Comparison of ENCODE assay signal across 11 mouse cellular contexts in the genomic region with DNA sequence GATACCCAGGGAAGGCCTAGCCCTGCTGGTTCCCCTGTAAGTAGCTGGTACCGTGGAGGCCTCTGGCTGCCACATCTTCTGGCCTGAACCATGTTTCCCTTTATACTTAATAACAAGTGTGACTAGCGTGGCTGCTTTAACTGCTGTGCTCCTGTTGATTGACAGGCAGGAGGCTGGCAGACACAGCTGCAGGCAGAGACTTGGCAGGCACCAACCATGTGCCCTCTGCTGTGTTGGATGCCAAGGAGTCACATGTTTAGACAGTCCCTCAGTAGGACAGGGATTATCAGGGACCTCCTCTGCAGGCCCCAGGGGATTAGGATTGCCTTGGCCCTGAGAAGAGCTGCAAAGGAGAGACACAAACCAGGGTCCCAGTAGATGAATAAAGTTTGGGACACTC. TPM values are rescaled to one million over a fixed set of nuclear protein-coding genes. Genes with fewer than 3 reads are reported as not detected.
DNase-seq lines count a peak whose midpoint lies in the region; ATAC-seq and TF ChIP-seq lines count a peak whose summit lies in the region.
"Had no signal": no experiment of that assay in that cellular context is flagged by ENCODE, and none has a peak within 500 bp of the region (broad histone marks: within the 10 kb centered on the region; RNA-seq: fewer than 3 reads in every experiment).

No protein-coding gene starts in this region.

- TF ChIP-seq EP300 in lung, postnatal 0 days (IDR thresholded peaks at IDR 0.05), result no peak

- H3K4me1 ChIP-seq in kidney, embryonic 15.5 days, result peaks cover 2% of the 10 kb centered on the region; the same call in 1 of the 2 replicates
- H3K4me1 ChIP-seq in forebrain, embryonic 16.5 days (replicated peaks; ENCODE audit: control insufficient read depth, insufficient read depth, low read length), result peaks cover 9% of the 10 kb centered on the region
- H3K4me1 ChIP-seq in hindbrain, embryonic 16.5 days (ENCODE audit: control insufficient read depth, insufficient read depth, low read depth, low read length), result peaks cover 4% of the 10 kb centered on the region; the same call in 1 of the 2 replicates
- H3K4me1 ChIP-seq in lung, postnatal 0 days (ENCODE audit: insufficient read depth, low read depth, low read length), result no peaks in the 10 kb centered on the region
- H3K4me1 ChIP-seq: liver, embryonic 13.5 days had no signal

- TF ChIP-seq CTCF in lung, postnatal 0 days (IDR thresholded peaks at IDR 0.05), result no peak

- WGBS in kidney, embryonic 15.5 days, result 77% methylated on average over 2 of the region's 2 CpGs
- WGBS in forebrain, embryonic 16.5 days, result 12% methylated on average over 2 of the region's 2 CpGs
- WGBS in hindbrain, embryonic 16.5 days, result 32% methylated on average over 2 of the region's 2 CpGs
- 67% methylated on average over 2 of the region's 2 CpGs for WGBS in lung, postnatal 0 days

- H3K4me3 ChIP-seq in kidney, embryonic 15.5 days (replicated peaks), result no peak overlapping the region
- H3K4me3 ChIP-seq in forebrain, embryonic 16.5 days (replicated peaks; ENCODE audit: low read length), result no peak overlapping the region
- H3K4me3 ChIP-seq in hindbrain, embryonic 16.5 days (ENCODE audit: low read length), result no peak overlapping the region
- no peak overlapping the region for H3K4me3 ChIP-seq in lung, postnatal 0 days (ENCODE audit: low read depth, low read length)
- H3K4me3 ChIP-seq: intestine, embryonic 15.5 days; liver, embryonic 13.5 days had no signal

- no peaks in the 10 kb centered on the region for H3K36me3 ChIP-seq in kidney, embryonic 15.5 days
- no peaks in the 10 kb centered on the region for H3K36me3 ChIP-seq in forebrain, embryonic 16.5 days (ENCODE audit: control insufficient read depth, insufficient read depth)
- no peaks in the 10 kb centered on the region for H3K36me3 ChIP-seq in hindbrain, embryonic 16.5 days (ENCODE audit: control insufficient read depth, insufficient read depth, low read length)
- no peaks in the 10 kb centered on the region for H3K36me3 ChIP-seq in lung, postnatal 0 days (ENCODE audit: insufficient read depth, low read length)
- H3K36me3 ChIP-seq: intestine, embryonic 15.5 days; liver, embryonic 13.5 days had no signal

- no peaks in the 10 kb centered on the region for H3K9me3 ChIP-seq in kidney, embryonic 15.5 days (replicated peaks)
- H3K9me3 ChIP-seq in forebrain, embryonic 16.5 days (ENCODE audit: control insufficient read depth, low read length), result no peaks in the 10 kb centered on the region
- no peaks in the 10 kb centered on the region for H3K9me3 ChIP-seq in hindbrain, embryonic 16.5 days (ENCODE audit: control insufficient read depth, low read length)
- H3K9me3 ChIP-seq in lung, postnatal 0 days (ENCODE audit: low read length), result no peaks in the 10 kb centered on the region
- H3K9me3 ChIP-seq: intestine, embryonic 15.5 days; liver, embryonic 13.5 days had no signal

- H3K27me3 ChIP-seq in kidney, embryonic 15.5 days, result no peaks in the 10 kb centered on the region
- no peaks in the 10 kb centered on the region for H3K27me3 ChIP-seq in forebrain, embryonic 16.5 days (replicated peaks; ENCODE audit: control insufficient read depth, insufficient read depth, low read length)
- H3K27me3 ChIP-seq in hindbrain, embryonic 16.5 days (replicated peaks; ENCODE audit: control insufficient read depth, insufficient read depth, low read length), result no peaks in the 10 kb centered on the region
- H3K27me3 ChIP-seq in lung, postnatal 0 days (replicated peaks; ENCODE audit: insufficient read depth, low read length), result no peaks in the 10 kb centered on the region
- H3K27me3 ChIP-seq: intestine, embryonic 15.5 days; liver, embryonic 13.5 days had no signal

- no peak for ATAC-seq in kidney, embryonic 15.5 days (replicated peaks; ENCODE audit: low FRiP score)
- peak; percentile 86 for ATAC-seq in forebrain, embryonic 16.5 days
- ATAC-seq in hindbrain, embryonic 16.5 days, result peak; percentile 81
- ATAC-seq in lung, postnatal 0 days, result no peak

- H3K4me2 ChIP-seq in kidney, embryonic 15.5 days, result no peak overlapping the region
- no peak overlapping the region for H3K4me2 ChIP-seq in forebrain, embryonic 16.5 days (ENCODE audit: low read length)
- H3K4me2 ChIP-seq in hindbrain, embryonic 16.5 days (ENCODE audit: low read length), result no peak overlapping the region
- no peak overlapping the region for H3K4me2 ChIP-seq in lung, postnatal 0 days (replicated peaks; ENCODE audit: low read depth, low read length)
- H3K4me2 ChIP-seq: intestine, embryonic 15.5 days; liver, embryonic 13.5 days had no signal

- no peak overlapping the region for H3K27ac ChIP-seq in kidney, embryonic 15.5 days
- H3K27ac ChIP-seq in forebrain, embryonic 16.5 days (ENCODE audit: low read length), result peak overlapping the region; percentile 32; the same call in 1 of the 2 replicates
- H3K27ac ChIP-seq in hindbrain, embryonic 16.5 days (ENCODE audit: low read depth, low read length), result no peak overlapping the region
- no peak overlapping the region for H3K27ac ChIP-seq in lung, postnatal 0 days (ENCODE audit: low read length)
- H3K27ac ChIP-seq: intestine, embryonic 15.5 days; liver, embryonic 13.5 days had no signal

- DNase-seq in adrenal gland, adult 8-10 months, result peak; percentile 23
- DNase-seq in adrenal gland, postnatal 4 days (ENCODE audit: low spot score in 2 of 2), result no peak
- peak; percentile 40 to 79 for DNase-seq in kidney, postnatal 25 days
- no peak for DNase-seq in lung, postnatal 10 days
- DNase-seq in lung, postnatal 0 days (ENCODE audit: low spot score), result no peak
- DNase-seq: cerebellum, adult 2 months; liver, embryonic 13.5 days had no signal

- H3K9ac ChIP-seq in kidney, embryonic 15.5 days, result no peak overlapping the region
- no peak overlapping the region for H3K9ac ChIP-seq in forebrain, embryonic 16.5 days (replicated peaks; ENCODE audit: low read depth, low read length)
- no peak overlapping the region for H3K9ac ChIP-seq in hindbrain, embryonic 16.5 days (ENCODE audit: low read depth, low read length)
- no peak overlapping the region for H3K9ac ChIP-seq in lung, postnatal 0 days (replicated peaks; ENCODE audit: low read depth)
- H3K9ac ChIP-seq: intestine, embryonic 15.5 days; liver, embryonic 13.5 days had no signal

RNA-seq across cellular contexts. Expression of a gene that starts 53.6 kb away (rescaled TPM):
- total RNA-seq in adrenal gland, adult 8-10 months (2022), result under 1 TPM in 2 of 4 experiments, not detected in 2; 0.28 to 0.35 TPM
- 1 to 10 TPM in 1 of 2 experiments, under 1 TPM in 1; 0.25 to 3.2 TPM for total RNA-seq in adrenal gland, postnatal 4 days (2021)
- polyA plus RNA-seq in kidney, embryonic 15.5 days (2015; fragmentation: Nextera tagmentation; extraction: Ambion mirVana), result 24.8 TPM in 2 replicates
- polyA plus RNA-seq in forebrain, embryonic 16.5 days (2015; fragmentation: Nextera tagmentation; extraction: Ambion mirVana), result 0.22 and 0.44 TPM in 2 replicates
- 0.90 and 1.1 TPM in 2 replicates for polyA plus RNA-seq in hindbrain, embryonic 16.5 days (2015; fragmentation: Nextera tagmentation; extraction: Ambion mirVana)
- polyA plus RNA-seq in lung, postnatal 0 days (2015; fragmentation: Nextera tagmentation; extraction: Ambion mirVana), result 53.8 and 60.8 TPM in 2 replicates

Comparison
In these comparisons a context has a peak if more than half of its experiments do, and no peak if none do; other contexts are left out.
1. DNase-seq: peak in adrenal gland, adult 8-10 months (single experiment) and kidney, postnatal 25 days (2 of 2); none in adrenal gland, postnatal 4 days (0 of 2), lung, postnatal 10 days (single experiment) and lung, postnatal 0 days (single experiment).
2. ATAC-seq: peak in forebrain, embryonic 16.5 days (single experiment) and hindbrain, embryonic 16.5 days (single experiment); none in kidney, embryonic 15.5 days (single experiment) and lung, postnatal 0 days (single experiment).
3. RNA of a gene that starts 53.6 kb away (polyA plus RNA-seq): 53.8 to 60.8 TPM in lung, postnatal 0 days and 24.8 TPM in kidney, embryonic 15.5 days; 0.90 to 1.1 TPM in hindbrain, embryonic 16.5 days and 0.22 to 0.44 TPM in forebrain, embryonic 16.5 days; every median in the first group is over 10 times any median in the second.